Mouse (Mus musculus) MN1 (cell line): ENCODE measurements at regions not wholly inside any gene's neighbourhood (a gene's known extent, or its start where the extent isn't known, plus 50 kb on each side); places are given as distances from the start of the nearest gene placed in this dataset.

Experiments
- DNase-seq: peaks from one replicate; pipeline ENCODE4 v3.0.0-alpha.2; 2016; ENCODE audit warnings: low spot score

DNA sequence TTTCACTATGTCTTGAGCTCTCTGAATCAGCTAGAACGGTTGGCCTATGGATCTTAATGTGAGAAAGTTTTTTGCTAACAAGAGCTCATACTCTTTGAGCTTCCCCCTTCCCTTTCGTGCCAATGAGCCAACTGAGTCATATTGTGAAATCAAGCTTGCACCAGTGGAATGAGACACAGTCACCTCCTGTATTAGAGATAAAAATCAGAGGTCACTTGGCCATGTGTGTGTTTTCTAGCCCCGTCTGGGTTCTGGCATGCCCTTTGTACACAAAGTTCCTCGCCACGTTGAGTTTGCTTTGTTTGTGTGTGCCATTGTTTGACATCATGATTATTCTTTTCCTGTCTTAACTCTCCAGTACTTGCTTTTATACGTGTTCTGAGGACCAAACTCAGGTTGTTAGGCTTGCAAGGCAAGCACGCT, 114.1 kb upstream of the Tbl1xr1 start:
- peak; percentile 37 for DNase-seq

DNA sequence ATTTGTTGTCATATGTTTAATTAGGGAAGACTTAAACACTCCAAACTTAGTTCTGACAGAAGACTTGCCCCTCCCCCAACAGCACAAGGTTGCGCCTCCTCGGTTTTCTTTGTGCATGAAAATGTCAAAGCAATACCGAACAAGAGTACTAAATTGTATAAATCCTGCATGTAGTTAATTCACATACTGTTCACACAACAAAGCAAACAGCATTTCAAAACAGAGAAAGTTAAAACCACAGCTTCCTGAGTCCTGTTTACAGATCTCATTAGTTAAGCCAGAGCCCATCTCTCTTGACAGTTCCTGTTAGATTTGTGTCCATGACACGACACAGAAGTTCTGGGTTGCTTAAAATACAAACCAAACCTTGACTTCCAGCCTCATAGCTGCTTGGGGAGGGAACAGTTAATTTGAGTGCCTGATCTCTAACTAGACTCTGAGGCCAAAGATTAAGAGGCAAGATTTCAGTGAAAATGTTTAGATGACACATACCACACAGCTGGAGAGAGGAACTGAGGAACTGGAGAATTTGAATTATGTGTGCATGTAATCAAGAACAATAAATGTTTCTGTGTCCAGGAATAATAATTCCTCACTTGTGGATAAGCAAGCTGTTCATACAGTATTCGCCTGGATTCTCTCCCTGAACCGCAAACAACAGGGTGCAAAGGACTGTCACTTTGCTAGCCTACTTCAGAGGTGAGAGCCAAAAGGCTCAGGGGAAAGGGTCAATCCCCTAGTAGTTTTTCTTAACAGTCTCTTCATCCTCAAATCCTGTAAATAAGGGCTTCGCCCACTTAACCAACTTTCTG, 113.3 kb upstream of the Tbl1xr1 start:
- DNase-seq, result peak; percentile 74

DNA sequence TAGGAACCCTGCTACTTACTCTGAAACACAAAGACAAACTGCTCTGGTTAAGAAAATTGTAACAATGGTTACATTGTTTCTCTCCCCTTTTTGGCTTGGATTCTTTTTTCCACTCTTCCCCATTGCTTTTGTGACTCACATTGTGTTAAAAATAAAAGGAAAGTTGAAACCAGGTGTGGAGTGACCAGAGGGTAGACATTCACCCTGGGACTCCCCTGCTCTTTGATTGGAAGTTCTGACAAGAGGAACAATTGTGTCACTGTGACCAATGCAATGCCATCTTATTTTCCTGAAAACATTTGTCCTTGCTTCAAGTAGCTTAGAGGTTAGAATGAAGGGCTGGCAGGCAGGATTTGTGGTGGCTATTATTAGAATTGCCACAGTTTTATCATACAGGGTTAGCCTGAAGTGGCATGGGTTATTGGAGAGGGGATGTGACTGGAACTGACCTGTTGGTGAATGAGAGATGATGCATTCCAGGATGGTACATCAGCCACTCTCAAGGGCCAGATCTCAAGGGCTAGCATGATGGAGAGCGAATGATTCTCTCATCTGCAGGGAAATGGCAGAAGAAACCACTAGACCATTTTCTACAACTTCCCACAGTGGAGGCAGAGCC, 112.6 kb upstream of the Tbl1xr1 start:
- peak; percentile 10 for DNase-seq

DNA sequence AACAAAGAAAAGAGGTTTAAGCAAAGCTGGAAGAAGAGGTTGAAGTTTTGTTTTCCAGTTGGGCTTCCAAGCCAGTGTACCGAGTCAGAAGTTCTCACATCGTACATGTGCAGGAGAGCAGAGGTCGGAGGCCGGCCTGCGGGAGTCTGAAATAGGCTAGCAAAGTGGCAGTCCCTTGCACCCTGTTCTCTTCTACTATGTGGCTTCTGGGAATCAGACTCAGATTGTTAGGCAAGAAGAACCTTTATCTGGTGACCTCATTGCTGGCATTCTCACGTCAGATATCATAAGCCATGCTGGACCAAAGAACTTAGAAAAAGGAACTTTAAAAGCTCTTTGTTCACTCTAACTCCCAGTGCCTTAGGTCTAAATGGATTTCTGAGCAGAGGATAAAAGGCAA, 112.0 kb upstream of the Tbl1xr1 start:
- no peak for DNase-seq

DNA sequence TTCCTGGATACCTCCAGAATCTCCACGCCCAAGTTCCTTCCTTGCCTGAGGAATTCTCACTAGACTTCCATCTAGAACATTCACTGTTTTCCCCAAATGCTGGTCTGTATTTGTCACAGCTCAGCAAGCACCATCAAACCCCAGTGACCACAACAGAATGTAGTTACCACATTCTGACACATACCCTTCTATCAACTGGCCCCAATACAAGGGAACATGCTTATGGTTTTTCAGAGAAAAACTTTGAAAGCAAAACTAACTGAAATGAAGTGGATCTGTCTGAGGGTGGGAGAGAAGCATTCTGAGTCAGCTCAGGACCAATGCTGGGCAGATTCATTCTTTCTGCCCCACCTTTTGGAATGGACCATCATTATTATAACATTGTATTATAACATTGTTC, 110.9 kb upstream of the Tbl1xr1 start:
- no peak for DNase-seq

DNA sequence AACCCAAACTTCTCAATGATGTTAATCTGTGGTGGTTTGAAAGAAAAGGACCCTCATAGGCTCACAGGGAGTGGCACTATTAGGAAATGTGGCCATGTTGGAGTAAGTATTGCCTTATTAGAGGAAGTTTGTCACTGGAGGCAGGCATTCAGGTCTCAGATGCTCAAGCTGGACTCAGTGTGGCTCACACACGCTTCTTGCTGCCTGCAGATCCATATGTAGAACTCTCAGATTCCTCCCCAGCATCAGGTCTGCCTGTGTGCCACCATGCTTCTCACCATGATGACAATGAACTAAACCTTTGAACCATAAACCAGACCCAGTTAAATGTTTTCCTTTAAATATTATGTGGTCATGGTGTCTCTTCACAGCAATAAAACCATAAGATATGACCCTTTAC, 104.7 kb upstream of the Tbl1xr1 start:
- no peak for DNase-seq

DNA sequence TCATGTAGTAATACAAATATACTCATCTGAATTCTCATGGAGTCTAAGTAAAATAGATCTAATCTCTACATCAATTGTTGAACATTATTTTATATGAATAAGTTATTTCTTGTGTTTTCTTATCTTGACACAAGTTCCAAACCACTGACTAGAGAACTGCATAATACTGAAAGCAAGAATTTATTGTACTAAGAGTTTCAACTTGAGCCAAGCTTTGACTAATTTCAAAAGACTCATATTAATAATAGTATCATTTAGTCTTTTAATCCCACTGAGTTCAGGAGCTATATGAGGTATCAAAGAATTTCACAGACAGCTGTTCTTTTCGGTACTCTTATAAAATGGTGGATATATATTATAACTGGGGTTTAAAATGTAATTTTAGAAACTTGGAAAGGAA, 103.3 kb upstream of the Tbl1xr1 start:
- DNase-seq, result no peak

DNA sequence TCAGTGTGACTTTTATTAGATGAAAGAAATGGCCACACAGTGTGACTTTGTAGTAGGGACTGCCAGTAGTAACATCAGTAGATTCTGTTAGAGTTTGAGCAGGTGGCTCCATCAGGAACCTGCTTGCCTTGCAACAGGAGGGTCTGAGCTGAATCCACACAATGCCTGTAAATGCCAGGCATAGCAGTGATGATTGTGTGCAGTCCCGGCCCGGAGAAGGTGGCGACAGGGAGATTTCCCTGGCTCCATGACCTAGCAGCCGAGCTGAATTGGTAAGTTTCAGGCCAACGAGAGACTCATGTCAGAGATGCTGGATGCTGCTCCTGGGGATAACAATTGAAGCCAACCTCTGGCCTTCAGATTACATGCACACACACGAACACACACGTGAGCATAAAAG, 102.8 kb upstream of the Tbl1xr1 start:
- no peak for DNase-seq

DNA sequence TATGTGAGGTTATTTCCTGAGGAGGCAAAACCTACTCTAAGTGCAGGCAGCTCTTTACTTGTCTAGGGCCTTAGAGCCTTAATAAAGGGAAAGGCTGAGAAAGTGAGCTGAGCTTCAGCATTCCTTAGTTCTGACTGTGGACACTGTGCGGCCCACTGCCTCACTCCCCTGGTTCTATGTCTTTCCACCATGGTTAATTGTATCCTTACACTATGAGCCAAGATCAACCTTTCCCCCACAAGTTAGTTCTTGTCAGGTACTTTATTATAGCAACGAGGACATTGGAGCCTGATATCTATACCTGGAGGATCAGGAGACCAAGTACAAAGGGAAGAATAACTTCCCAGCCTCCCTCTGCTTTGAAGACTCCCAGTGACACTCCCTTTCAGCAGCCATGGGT, 101.7 kb upstream of the Tbl1xr1 start:
- no peak for DNase-seq

DNA sequence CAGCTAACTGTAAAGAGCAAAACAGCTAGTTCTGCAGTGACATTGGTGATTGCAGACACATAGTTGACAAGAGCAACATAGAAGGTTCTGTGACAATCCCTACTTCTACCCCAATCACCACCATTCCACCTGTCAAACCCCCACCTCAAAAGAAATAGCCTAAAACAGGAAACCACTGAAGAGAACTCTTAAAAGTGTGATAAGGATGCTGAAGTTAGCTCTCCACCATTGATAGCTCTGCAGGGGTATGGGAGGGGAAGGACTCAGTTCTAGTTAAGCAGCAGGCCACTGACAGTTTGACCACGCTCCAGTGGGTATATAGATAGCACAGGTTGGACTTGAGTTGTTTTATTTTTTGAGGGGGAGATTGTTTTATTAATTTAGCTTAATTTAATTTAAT, 98.7 kb upstream of the Tbl1xr1 start:
- DNase-seq, result no peak

DNA sequence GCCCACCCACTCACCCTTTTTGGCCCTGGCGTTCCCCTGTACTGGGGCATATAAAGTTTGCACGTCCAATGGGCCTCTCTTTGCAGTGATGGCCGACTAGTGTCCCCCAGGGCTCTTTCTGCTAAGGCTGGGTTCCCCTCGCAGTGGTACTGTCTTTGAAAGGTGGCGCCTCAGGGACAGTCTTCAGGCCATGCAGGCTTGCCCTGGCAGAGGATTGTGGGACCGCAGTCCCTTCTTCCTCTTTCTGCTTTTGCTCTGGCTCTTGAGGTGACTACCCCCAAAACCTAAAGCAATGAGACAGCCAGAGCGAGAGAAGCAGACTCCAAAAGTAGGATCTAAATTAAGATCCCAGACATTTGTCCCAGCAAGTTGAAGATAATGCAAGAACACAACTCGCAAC, 93.5 kb upstream of the Tbl1xr1 start:
- no peak for DNase-seq

DNA sequence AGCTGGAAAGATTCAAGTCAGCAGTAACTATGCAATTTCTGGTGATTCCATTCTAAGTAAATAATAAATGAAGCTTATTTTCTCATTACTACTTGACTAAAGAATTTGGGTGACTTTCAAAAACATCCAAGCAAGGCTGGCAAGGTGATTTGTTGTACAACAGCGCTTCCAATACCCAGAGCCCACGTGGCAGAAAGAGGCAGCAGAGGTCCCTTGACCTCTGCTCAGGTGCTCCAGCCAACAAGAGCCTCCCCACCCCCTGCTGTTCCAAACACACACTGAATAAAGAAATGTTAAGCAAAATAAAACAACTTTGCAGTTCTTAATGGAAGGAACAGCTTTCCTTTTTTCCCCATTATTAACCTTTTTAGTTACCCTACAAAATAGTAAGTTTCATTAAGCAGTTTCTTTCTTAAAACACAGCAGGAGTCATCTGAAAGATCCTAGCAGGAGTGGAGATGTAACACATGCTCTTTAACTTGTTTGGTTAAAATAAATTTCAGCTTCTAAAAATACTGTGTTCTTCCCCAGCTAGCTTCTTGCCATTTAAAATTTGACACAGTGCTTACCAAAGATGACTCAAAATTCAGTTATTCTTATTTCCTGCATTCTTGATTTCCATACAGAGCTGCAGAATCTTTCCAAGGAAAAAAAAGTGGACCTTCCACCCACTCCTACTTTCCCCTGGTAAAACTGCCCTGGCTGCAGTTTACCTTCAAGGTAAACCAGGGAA, 92.3 kb upstream of the Tbl1xr1 start:
- DNase-seq, result no peak

DNA sequence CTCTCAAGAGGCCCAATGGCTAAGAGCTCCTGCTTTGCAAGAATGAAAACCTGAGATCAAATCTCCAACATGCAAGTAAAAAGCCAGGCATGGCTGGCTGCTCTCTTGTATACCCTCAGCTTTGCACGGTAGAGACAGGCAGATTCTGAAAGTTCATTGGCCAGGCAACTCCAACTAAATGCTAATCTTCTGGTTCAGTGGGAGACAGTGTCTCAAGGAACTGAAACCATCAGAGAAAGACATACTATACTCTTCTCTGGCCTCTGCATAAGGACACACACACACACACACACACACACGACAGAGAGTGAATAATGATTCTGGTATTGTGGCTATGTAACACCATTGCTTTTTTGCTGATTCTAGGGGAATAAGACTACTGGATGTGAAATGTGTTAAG, 91.6 kb upstream of the Tbl1xr1 start:
- DNase-seq, result no peak

DNA sequence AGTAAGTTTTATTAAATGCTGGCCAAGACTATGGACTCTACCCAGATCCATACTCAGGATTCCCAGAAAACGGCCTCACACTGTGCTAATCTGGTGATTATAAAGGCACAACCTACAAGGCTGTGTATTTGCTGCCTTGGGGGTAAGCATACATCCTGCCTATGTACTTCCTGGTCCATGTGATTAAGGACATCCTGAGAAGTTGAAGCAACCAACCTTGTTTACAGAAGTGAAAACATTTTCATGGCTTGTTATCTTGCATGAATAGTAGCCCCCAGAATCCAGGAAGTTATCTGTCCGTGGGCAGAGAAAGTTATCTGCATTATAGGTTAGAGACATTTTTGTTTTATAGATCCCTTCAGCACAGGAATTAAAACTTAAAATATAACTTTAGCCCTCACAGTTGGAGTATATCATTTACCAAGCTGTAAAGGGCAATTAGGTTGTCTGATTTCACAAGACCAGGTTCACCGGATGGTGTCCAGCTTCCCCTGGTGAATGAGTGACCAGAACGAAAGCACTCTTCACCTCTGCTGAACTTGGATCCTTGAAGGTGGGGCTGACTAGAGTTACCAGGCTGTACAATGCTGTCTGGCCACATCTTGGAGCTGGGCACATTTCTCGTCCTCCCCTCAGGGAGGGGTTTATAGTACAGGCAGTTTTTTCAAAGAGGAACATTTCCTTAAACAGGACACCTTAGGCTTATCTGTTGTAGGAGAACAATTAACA, 90.1 kb upstream of the Tbl1xr1 start:
- DNase-seq, result no peak

DNA sequence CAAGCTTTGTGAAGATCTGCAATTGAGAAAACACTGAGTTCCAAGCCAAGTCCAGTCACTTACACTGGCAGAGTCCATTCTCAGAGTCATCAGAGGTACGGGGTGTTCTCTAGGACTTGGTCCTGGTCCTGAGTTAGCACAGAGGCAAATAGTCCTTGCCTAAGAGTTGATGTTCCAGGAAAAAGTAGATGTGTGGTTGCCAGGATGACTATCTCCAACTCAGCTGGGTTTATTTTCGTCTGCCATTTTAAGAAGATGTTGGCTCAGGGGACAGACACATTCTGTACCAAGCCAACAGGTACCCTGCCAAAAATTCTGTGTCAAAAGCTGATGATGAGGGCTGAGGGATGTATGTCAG, 89.6 kb upstream of the Tbl1xr1 start:
- DNase-seq, result no peak

DNA sequence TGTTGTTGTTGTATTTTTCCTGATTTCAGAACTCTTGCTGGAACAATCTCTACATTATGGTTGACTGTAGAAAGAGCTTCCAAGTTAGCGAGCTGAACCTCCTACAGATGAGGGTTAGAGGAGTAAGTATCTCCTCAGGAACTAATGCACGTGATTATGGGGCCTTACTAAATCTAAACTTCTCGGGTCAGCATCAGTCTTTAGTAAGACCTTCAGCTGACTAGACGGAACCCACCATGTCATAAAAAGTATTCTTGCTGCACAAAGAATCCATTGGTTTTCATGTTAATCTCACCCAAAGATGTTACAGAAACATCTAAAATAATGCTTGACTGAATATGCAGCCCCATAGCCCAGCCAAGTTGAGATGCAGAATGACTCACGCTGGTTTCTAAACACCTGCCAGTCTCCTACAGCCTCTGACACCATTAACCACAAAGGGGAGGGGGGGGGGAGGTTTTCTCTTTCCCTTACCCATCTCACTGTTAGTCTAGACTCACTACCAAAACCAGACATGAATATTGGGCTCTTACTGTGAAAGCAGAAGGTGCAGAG, 88.9 kb upstream of the Tbl1xr1 start:
- DNase-seq, result no peak

DNA sequence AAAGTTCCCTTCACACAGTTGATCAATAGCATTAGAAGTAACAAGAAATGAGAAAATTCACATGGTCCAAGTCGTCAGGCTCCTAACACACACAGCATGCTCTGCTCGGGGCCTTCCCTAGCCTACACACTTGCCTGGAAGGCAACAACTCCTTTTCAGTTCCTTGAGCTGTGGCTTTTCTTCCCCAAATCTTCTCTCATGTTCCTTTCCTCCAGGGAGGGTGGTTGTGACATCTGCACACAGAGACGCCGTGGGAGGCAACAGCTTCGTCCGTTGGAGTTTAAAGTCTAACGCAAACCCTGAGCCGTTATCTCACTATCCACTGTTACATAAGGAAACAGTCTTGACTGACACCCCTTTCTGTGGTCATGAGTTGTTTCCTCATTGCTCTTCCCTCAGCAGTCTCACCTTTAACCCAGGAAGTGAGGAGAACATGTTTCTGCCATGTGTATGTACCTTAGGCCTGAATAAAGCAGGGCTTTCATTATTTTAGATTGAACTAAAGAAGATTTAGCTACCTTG, 88.4 kb upstream of the Tbl1xr1 start:
- no peak for DNase-seq

DNA sequence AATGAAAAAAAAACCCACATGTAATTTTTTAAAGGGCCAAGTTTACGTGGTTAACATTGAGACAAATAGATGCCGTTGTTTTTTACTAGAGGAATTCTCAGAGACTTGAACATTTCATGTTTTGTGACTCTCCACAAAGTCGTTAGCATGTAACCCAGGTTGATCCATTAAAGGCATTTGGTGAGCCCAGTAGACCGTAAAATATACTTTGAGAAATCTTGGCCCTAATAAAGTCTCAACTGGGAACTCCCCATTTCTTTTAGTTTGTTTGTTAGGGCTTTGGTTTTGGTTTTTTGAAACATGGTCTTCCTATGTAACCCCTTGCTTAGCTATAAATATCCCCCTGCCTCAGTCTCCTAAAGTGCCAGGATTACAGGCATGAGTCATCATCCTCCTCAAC, 85.9 kb upstream of the Tbl1xr1 start:
- no peak for DNase-seq

DNA sequence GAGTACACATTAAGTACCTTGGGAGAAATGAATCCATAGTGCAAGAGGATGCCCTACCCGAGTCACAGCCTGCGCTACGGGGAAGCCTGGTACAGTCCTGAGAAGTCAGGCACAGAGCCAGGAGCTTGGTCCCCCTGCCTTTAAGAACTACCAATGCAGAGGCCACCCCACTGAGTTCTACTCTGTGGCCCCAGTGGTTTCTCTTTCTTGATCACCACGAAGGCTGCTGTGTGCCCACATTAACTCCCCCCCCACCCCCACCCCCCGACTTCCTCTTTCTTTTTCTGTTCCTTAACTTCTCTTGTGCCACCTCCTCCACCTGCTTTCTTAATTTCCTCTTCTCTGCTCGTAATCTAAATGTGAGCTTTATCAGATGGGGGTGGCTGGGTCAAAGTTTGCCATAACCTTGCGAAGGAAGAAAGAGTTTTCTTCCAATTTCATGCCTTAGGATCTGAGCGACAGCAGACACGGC, 84.7 kb upstream of the Tbl1xr1 start:
- no peak for DNase-seq

DNA sequence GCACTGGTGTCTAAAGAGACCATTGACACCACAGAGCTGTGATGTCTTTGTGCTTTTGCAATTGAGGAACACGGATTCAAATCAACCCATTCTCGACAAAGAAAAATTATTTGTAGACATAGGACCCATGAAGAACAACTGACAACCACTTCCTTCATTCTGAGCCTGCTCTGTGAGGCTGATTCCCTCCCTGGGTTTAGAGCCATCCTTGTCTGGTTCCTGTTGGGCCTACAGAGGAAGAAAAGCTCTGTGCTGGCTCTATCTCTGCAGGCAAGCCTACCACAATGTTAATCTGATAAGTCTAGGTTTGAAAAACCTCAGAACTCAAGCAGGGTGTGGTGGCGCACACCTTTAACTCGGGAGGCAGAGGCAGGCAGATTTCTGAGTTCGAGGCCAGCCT, 84.2 kb upstream of the Tbl1xr1 start:
- DNase-seq, result no peak

DNA sequence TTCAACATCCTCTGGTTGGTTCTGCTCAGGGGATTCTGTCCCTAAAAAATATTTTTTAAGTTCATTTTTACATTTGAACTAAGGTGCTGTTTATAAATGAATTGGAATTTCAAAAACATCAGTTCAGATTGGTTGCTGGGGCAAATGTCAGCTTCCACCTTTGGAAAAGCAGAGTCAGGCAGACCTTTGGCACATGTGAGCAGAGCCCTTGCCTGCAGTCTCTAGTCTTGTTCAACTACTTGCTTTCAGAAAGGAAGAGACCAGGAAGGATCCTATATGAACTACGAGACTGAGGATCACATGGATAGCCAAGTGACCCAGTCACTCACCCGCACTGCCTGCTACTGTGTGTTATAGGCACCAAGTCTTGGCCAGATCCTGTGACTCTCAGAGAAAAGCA, 82.5 kb upstream of the Tbl1xr1 start:
- no peak for DNase-seq
